Mouse (Mus musculus): Measurements from ENCODE around the gene Carm1. TPM values are rescaled to one million over a fixed set of nuclear protein-coding genes. Genes with fewer than 3 reads are reported as not detected.
A peak's percentile ranks its signal among the peaks of the same experiment; 100 is the strongest.

The Carm1 gene
- polyA plus RNA-seq (2016; fragmentation: Nextera tagmentation; extraction: Ambion mirVana): 66.3 and 71.9 TPM in 2 replicates

DNA sequence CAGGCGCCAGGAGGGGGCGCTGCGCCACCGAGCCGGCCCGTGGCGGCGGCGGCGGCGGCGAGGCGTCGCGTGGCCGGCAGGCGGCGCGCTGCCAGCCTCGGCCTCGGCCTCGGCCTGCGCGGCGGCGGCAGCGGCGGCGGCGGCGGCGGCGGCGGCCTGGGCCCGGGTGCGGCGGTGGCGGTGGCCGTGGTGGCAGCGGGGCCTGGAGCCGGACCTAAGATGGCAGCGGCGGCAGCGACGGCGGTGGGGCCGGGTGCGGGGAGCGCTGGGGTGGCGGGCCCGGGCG, at the start of gene Carm1:
Carm1 (plus strand) TSS at position 106 of the 286 bp plus-strand sequence.
- peaks cover 20% of the 10 kb centered on the region for H3K36me3 ChIP-seq
- no peak for DNase-seq (ENCODE audit: low spot score)
- WGBS: 17% methylated on average over 52 of the region's 52 CpGs
- peak within 1 kb of the TSS; percentile 88 for H3K4me3 ChIP-seq
- H3K9me3 ChIP-seq: no peaks in the 10 kb centered on the region
- peak within 1 kb of the TSS; percentile 99 for H3K27ac ChIP-seq
- H3K4me1 ChIP-seq (replicated peaks): peaks cover 31% of the 10 kb centered on the region
- H3K27me3 ChIP-seq (ENCODE audit: insufficient read depth, poor library complexity, severe bottlenecking): no peaks in the 10 kb centered on the region

GRCm38 (mm10) chr9:21497050-21497542, 49.6 kb upstream of the Carm1 start:
- Histone ChIP-seq H3K9me3 (no peaks in the 10 kb centered on the region), H3K27ac (peak overlapping the region; percentile 70), H3K4me3 (0 out of 2 replicates have a peak overlapping the region, but pooled peaks have one; percentile 0), H3K27me3 (ENCODE audit: insufficient read depth, poor library complexity, severe bottlenecking) (no peaks in the 10 kb centered on the region), H3K36me3 (peaks cover 69% of the 10 kb centered on the region), H3K4me1 (replicated peaks) (peaks cover 6% of the 10 kb centered on the region; the same call in 1 of the 2 replicates)
- no peak for DNase-seq (ENCODE audit: low spot score)
- WGBS: 83% methylated on average over 16 of the region's 16 CpGs

DNA sequence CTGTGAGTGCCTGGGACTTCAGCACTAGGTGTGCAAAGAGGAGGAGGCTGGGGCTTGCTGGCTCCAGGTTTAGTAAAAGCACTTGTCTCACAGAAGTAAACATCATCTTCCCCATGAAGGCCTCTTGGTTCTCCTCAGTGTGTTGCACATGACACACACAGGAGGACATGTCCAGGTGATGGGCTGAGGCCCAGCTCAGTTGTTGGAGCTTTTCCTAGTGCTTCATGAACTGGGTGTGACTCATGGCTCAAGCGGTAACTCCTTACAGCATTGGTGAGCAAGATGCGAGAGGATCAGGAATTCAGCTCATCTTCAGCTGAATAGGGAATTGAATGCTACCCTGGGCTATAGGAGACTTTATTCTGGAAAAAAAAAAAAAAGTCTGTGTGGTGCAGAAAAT, 49.0 kb upstream of the Carm1 start:
- peaks cover 6% of the 10 kb centered on the region; the same call in 1 of the 2 replicates for H3K4me1 ChIP-seq (replicated peaks)
- 90% methylated on average over 2 of the region's 2 CpGs for WGBS
- no peak overlapping the region for H3K4me3 ChIP-seq
- no peaks in the 10 kb centered on the region for H3K9me3 ChIP-seq
- H3K27me3 ChIP-seq (ENCODE audit: insufficient read depth, poor library complexity, severe bottlenecking): no peaks in the 10 kb centered on the region
- no peak for DNase-seq (ENCODE audit: low spot score)
- H3K36me3 ChIP-seq: peaks cover 68% of the 10 kb centered on the region
- H3K27ac ChIP-seq: 0 out of 2 replicates have a peak overlapping the region, but pooled peaks have one; percentile 70

DNA sequence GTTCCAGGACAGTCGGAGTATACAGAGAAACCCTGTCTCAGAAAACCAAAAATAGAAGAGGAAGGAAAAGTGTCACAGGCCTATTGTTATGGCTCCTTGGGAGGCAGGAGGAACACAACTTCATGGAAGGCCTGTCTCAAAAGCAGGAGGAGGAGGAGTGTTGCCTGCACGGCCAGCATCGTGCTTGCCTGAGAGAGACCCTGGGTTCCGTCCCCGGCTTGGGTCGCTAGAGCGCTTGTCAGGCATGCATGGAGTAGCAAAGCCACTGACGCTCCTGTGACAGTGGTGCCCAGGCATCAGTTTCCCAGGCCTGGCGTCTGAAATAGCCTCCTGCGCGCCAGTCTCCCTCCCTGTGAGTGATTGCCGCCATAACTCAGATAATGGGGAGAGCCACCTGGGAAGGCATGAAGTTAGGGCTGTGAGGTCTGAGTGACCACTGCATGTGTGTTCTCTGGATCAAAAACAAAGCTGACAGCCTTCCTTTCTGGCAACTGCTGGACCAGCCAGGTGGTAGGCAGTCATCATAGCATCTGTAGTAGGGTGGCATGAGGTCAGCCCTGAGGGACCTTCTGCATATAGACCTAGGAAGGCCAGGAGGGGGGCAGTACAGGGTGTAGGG, 48.3 kb upstream of the Carm1 start:
- Histone ChIP-seq H3K27me3 (ENCODE audit: insufficient read depth, poor library complexity, severe bottlenecking) (no peaks in the 10 kb centered on the region), H3K36me3 (peaks cover 72% of the 10 kb centered on the region), H3K4me1 (replicated peaks) (peaks cover 6% of the 10 kb centered on the region; the same call in 1 of the 2 replicates), H3K4me3 (no peak overlapping the region), H3K9me3 (no peaks in the 10 kb centered on the region), H3K27ac (peak overlapping the region; percentile 18; the same call in 1 of the 2 replicates)
- no peak for DNase-seq (ENCODE audit: low spot score)
- 91% methylated on average over 12 of the region's 12 CpGs for WGBS

GRCm38 (mm10) chr9:21503352-21503751, 43.3 kb upstream of the Carm1 start:
- Histone ChIP-seq H3K27ac (no peak overlapping the region), H3K9me3 (no peaks in the 10 kb centered on the region), H3K4me3 (no peak overlapping the region), H3K36me3 (peaks cover 79% of the 10 kb centered on the region), H3K4me1 (replicated peaks) (no peaks in the 10 kb centered on the region), H3K27me3 (ENCODE audit: insufficient read depth, poor library complexity, severe bottlenecking) (no peaks in the 10 kb centered on the region)
- DNase-seq (ENCODE audit: low spot score): no peak
- WGBS: 95% methylated on average over 8 of the region's 8 CpGs

- DNase-seq (ENCODE audit: low spot score): no peak
- H3K27me3 ChIP-seq (ENCODE audit: insufficient read depth, poor library complexity, severe bottlenecking): no peaks in the 10 kb centered on the region
- H3K4me3 ChIP-seq: no peak overlapping the region
- peaks cover 13% of the 10 kb centered on the region for H3K4me1 ChIP-seq (replicated peaks)
- peaks cover 70% of the 10 kb centered on the region for H3K36me3 ChIP-seq
- H3K27ac ChIP-seq: no peak overlapping the region
- H3K9me3 ChIP-seq: no peaks in the 10 kb centered on the region
Observed at GRCm38 (mm10) chr9:21505767-21506166, 40.9 kb upstream of the Carm1 start.

GRCm38 (mm10) chr9:21507753-21508430, 38.8 kb upstream of the Carm1 start:
- no peak overlapping the region for H3K4me3 ChIP-seq
- no peaks in the 10 kb centered on the region for H3K27me3 ChIP-seq (ENCODE audit: insufficient read depth, poor library complexity, severe bottlenecking)
- peaks cover 18% of the 10 kb centered on the region for H3K4me1 ChIP-seq (replicated peaks)
- WGBS: 93% methylated on average over 15 of the region's 15 CpGs
- no peaks in the 10 kb centered on the region for H3K9me3 ChIP-seq
- peaks cover 63% of the 10 kb centered on the region for H3K36me3 ChIP-seq
- DNase-seq (ENCODE audit: low spot score): no peak
- no peak overlapping the region for H3K27ac ChIP-seq

GRCm38 (mm10) chr9:21508871-21509404, 37.8 kb upstream of the Carm1 start:
- Histone ChIP-seq H3K36me3 (peaks cover 53% of the 10 kb centered on the region), H3K9me3 (no peaks in the 10 kb centered on the region), H3K27ac (0 out of 2 replicates have a peak overlapping the region, but pooled peaks have one; percentile 93), H3K4me1 (replicated peaks) (peaks cover 18% of the 10 kb centered on the region), H3K27me3 (ENCODE audit: insufficient read depth, poor library complexity, severe bottlenecking) (no peaks in the 10 kb centered on the region), H3K4me3 (peak overlapping the region; percentile 75)
- 80% methylated on average over 7 of the region's 7 CpGs for WGBS
- no peak for DNase-seq (ENCODE audit: low spot score)

- WGBS: under 1% methylated on average over 44 of the region's 44 CpGs
- Histone ChIP-seq H3K27me3 (ENCODE audit: insufficient read depth, poor library complexity, severe bottlenecking) (no peaks in the 10 kb centered on the region), H3K27ac (peak within 1 kb of the TSS; percentile 93)
Observed at GRCm38 (mm10) chr9:21509772-21510688, 36.7 kb upstream of the Carm1 start, which contains the start of gene Tmed1. Tmed1 (minus strand) TSS chr9:21510252.

DNA sequence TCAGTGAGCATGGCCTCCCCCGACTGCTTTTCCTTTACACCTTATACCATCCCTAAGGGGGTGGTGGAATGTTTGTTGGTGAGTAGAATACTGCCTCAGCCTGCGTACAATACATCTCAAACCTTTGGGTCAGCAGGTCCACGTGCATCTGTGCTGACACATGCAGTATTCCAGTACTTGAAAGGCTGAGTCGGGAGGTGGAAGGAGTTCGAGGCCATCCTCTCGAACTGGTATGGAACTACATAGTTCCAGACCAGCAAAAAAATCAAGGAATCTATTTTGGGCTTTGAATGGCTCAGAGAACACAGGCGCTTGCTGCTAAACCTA, 36.0 kb upstream of the Carm1 start:
- 6% methylated on average over 7 of the region's 7 CpGs for WGBS
- Histone ChIP-seq H3K9me3 (no peaks in the 10 kb centered on the region), H3K36me3 (peaks cover 36% of the 10 kb centered on the region), H3K4me1 (replicated peaks) (peaks cover 18% of the 10 kb centered on the region), H3K27ac (peak overlapping the region; percentile 93), H3K27me3 (ENCODE audit: insufficient read depth, poor library complexity, severe bottlenecking) (no peaks in the 10 kb centered on the region), H3K4me3 (peak overlapping the region; percentile 75)
- DNase-seq (ENCODE audit: low spot score): no peak

More at GRCm38 (mm10) chr9:21509772-21510688, 36.7 kb upstream of the Carm1 start, which contains the start of gene Tmed1:
- H3K9me3 ChIP-seq: no peaks in the 10 kb centered on the region
- peak within 1 kb of the TSS; percentile 75 for H3K4me3 ChIP-seq
- peak; percentile 97 for DNase-seq (ENCODE audit: low spot score)
- H3K4me1 ChIP-seq (replicated peaks): peaks cover 18% of the 10 kb centered on the region
- peaks cover 42% of the 10 kb centered on the region for H3K36me3 ChIP-seq

GRCm38 (mm10) chr9:21511052-21511451, 35.6 kb upstream of the Carm1 start:
- H3K36me3 ChIP-seq: peaks cover 32% of the 10 kb centered on the region
- WGBS: 81% methylated on average over 9 of the region's 9 CpGs
- H3K27ac ChIP-seq: peak overlapping the region; percentile 93
- DNase-seq (ENCODE audit: low spot score): no peak
- H3K27me3 ChIP-seq (ENCODE audit: insufficient read depth, poor library complexity, severe bottlenecking): no peaks in the 10 kb centered on the region
- peak overlapping the region; percentile 75 for H3K4me3 ChIP-seq
- H3K4me1 ChIP-seq (replicated peaks): peaks cover 18% of the 10 kb centered on the region
- H3K9me3 ChIP-seq: no peaks in the 10 kb centered on the region

GRCm38 (mm10) chr9:21513466-21513865, 33.2 kb upstream of the Carm1 start:
- no peak for DNase-seq (ENCODE audit: low spot score)
- H3K9me3 ChIP-seq: no peaks in the 10 kb centered on the region
- 98% methylated on average over 4 of the region's 4 CpGs for WGBS
- peaks cover 18% of the 10 kb centered on the region for H3K4me1 ChIP-seq (replicated peaks)
- no peak overlapping the region for H3K4me3 ChIP-seq
- H3K27ac ChIP-seq: no peak overlapping the region
- peaks cover 7% of the 10 kb centered on the region for H3K36me3 ChIP-seq
- H3K27me3 ChIP-seq (ENCODE audit: insufficient read depth, poor library complexity, severe bottlenecking): no peaks in the 10 kb centered on the region
